Mouse (Mus musculus) limb, embryonic 14.5 days (tissue): ENCODE results near the gene Ipo8. TPM values are rescaled to one million over a fixed set of nuclear protein-coding genes. Genes with fewer than 3 reads are reported as not detected.

Experiments used
- ATAC-seq: fragments of 200-750 bp; cut with Nextera tagmentation; 2 replicates; pipeline ENCODE4 v1.8.0; 2017; ENCODE audit warnings: low read depth, moderate number of reproducible peaks, moderate TSS enrichment; ENCODE audit not compliant: low FRiP score
- DNase-seq: peaks from one replicate; pipeline ENCODE4 v3.0.0-alpha.2; 2015; ENCODE audit warnings: low spot score
- H3K27ac ChIP-seq: fragments of 300-500 bp; sonication (generic); replicated peaks from 2 replicates; pipeline ENCODE4 v1.5.1; 2014; ENCODE audit warnings: low read depth, mild to moderate bottlenecking, low read length, moderate library complexity, mixed read lengths
- H3K27me3 ChIP-seq: fragments of 300-500 bp; sonication (generic); 2 replicates; pipeline ENCODE4 v1.6.1; 2014; ENCODE audit warnings: low read length, mixed read lengths; ENCODE audit not compliant: control insufficient read depth, insufficient read depth
- H3K36me3 ChIP-seq: fragments of 300-500 bp; sonication (generic); 2 replicates; pipeline ENCODE4 v1.6.1; 2014; ENCODE audit warnings: mild to moderate bottlenecking, low read length, moderate library complexity, mixed read lengths; ENCODE audit not compliant: control insufficient read depth, insufficient read depth
- H3K4me1 ChIP-seq: fragments of 300-500 bp; sonication (generic); 2 replicates; pipeline ENCODE4 v1.6.1; 2014; ENCODE audit warnings: antibody characterized with exemption, low read length, mixed read lengths; ENCODE audit not compliant: control insufficient read depth, insufficient read depth
- H3K4me2 ChIP-seq: fragments of 300-500 bp; sonication (generic); replicated peaks from 2 replicates; pipeline ENCODE4 v1.6.1; 2014; ENCODE audit warnings: low read depth, mild to moderate bottlenecking, low read length, moderate library complexity; ENCODE audit not compliant: severe bottlenecking
- H3K4me3 ChIP-seq: fragments of 300-500 bp; sonication (generic); replicated peaks from 2 replicates; pipeline ENCODE4 v1.5.1; 2014; ENCODE audit warnings: low read length
- H3K9ac ChIP-seq: fragments of 300-500 bp; sonication (generic); 2 replicates; pipeline ENCODE4 v1.6.1; 2014; ENCODE audit warnings: mild to moderate bottlenecking, low read depth, low read length, moderate library complexity; ENCODE audit not compliant: severe bottlenecking
- H3K9me3 ChIP-seq: fragments of 300-500 bp; sonication (generic); 2 replicates; pipeline ENCODE4 v1.6.1; 2016; ENCODE audit warnings: low read length; ENCODE audit not compliant: control insufficient read depth
- POLR2A ChIP-seq: fragments of 200-500 bp; IDR thresholded peaks from 2 replicates; pipeline ENCODE4 v1.8.0; 2012; ENCODE audit warnings: inconsistent platforms, mild to moderate bottlenecking, moderate library complexity, borderline replicate concordance; ENCODE audit not compliant: insufficient read depth, insufficient read length; ENCODE audit errors: extremely low read depth
- WGBS: fragments of 180-500 bp; shearing (Covaris S2); extraction: QIAGEN DNeasy Blood & Tissue Kit; methylation state at CpG from one replicate; pipeline ENCODE4 v1.1.7; 2014; 5-methylcytosine and 5-hydroxymethylcytosine counted together
- polyA plus RNA-seq, 2 experiments: library from polyadenylated mRNA; depleted of rRNA in 1 of 2; stranded (reverse) in 1 of 2; unstranded in 1 of 2; fragments of >200 nt; fragmentation: Nextera tagmentation in 1 of 2; extraction: Ambion mirVana in 1 of 2; gene quantifications; 2 replicates each; pipeline versions ENCODE4 v1.2.1 to v1.2.3; 2012 to 2014

Gene Ipo8
- polyA plus RNA-seq, 2 experiments = 16.8 to 17.3 TPM

DNA sequence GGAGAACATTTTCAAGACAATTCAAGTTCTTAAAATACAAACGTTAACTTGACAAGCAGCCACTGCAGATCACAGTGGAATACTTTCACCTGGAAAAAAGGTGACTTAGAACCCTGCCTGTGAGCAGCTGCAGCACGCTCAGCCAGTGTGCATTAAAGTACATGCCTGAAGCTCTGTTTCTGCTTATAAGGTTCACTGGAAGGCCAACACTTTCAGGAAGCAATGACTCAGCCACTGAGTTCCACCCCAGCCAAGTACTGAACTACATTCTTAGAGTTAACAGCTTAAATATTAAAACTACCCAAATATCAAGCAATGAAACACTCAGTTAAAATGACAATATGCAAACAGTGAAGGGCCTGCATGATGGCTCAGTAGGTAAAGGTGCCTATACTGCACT, 20.1 kb downstream of the Ipo8 start:
- Histone ChIP-seq H3K9me3 (no peaks in the 10 kb centered on the region), H3K27me3 (no peaks in the 10 kb centered on the region), H3K9ac (no peak overlapping the region), H3K4me3 (no peak overlapping the region), H3K4me1 (no peaks in the 10 kb centered on the region), H3K27ac (no peak overlapping the region), H3K36me3 (peaks cover 69% of the 10 kb centered on the region), H3K4me2 (no peak overlapping the region)
- 77% methylated on average over 2 of the region's 2 CpGs for WGBS
- TF ChIP-seq POLR2A = no peak
- no peak for DNase-seq
- no peak for ATAC-seq

DNA sequence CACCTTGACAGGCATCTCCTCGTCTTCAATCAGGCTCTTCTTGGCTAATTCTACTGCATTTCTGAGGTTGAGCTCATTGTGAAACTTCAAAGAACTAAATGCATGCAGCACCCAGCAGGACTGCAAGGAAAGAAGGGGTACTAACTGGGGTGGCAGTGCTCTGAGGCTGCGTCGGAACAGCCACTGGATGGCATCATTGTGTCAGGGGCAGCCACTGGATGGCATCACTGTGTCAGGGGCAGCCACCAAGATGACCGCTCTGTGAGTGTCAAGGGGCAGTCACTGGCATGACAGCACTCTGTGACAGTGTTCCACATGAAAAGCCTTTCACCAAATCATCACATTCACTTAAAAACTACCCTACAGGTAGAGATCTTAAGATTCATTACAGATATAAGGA, 31.5 kb downstream of the Ipo8 start:
- Histone ChIP-seq H3K27me3 (no peaks in the 10 kb centered on the region), H3K4me1 (no peaks in the 10 kb centered on the region), H3K36me3 (peaks cover 54% of the 10 kb centered on the region), H3K9me3 (no peaks in the 10 kb centered on the region), H3K4me3 (no peak overlapping the region), H3K27ac (no peak overlapping the region), H3K4me2 (no peak overlapping the region), H3K9ac (no peak overlapping the region)
- DNase-seq = no peak
- ATAC-seq = no peak
- 80% methylated on average over 4 of the region's 4 CpGs for WGBS
- no peak for TF ChIP-seq POLR2A

DNA sequence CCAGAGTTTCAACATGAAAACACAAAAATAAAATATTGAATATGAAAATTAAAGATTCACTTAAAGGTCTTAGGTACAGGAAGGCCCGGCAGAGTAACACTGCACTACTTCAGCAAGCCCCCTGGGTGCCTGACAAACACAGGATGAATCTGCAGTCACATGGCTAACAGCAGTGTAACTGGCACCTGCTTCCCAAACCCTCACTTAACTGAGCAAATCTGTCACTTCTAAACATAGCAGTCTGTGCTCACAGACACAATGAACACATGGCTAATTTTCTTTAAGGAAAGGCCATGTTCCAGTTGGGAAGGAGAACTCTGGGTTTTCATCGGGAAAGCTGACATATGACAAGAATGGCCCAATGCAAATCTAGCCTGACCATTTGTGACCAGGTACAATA, 36.1 kb downstream of the Ipo8 start:
- H3K27me3 ChIP-seq = no peaks in the 10 kb centered on the region
- DNase-seq = no peak
- 90% methylated on average over 2 of the region's 2 CpGs for WGBS
- H3K27ac ChIP-seq = no peak overlapping the region
- no peak for TF ChIP-seq POLR2A
- H3K4me2 ChIP-seq = no peak overlapping the region
- no peaks in the 10 kb centered on the region for H3K9me3 ChIP-seq
- no peak overlapping the region for H3K4me3 ChIP-seq
- H3K36me3 ChIP-seq = peaks cover 52% of the 10 kb centered on the region
- no peak for ATAC-seq
- no peak overlapping the region for H3K9ac ChIP-seq
- H3K4me1 ChIP-seq = no peaks in the 10 kb centered on the region

DNA sequence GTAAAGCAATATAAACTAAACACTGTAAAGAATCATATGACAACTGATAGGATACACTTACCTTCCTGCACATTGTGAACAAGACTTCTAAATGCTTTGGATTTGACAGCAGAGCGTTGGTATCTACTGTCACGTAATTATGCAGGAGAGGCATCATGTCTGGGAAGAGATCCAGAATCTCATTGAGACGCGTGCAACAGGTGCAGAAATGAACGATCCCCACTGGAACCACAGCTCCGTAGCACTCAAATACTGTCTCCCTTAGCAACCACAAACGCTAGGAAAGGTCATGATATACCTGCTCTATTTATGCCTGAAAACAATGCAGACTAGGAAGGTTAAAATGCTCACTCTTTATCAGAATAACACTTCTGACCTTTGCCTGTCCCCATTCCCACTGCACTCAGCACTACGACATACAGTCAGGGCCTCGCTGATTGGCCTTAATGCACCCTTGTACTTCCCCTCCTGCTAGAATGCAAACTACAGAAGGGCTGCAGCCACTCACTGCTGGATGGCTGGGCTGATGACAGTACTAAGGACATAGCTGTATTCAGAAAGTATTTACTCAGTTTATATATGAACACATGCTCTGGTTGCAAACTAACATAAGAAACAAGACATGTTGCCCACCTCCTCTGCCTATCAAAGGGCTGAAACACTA, 42.1 kb downstream of the Ipo8 start:
- 92% methylated on average over 9 of the region's 9 CpGs for WGBS

DNA sequence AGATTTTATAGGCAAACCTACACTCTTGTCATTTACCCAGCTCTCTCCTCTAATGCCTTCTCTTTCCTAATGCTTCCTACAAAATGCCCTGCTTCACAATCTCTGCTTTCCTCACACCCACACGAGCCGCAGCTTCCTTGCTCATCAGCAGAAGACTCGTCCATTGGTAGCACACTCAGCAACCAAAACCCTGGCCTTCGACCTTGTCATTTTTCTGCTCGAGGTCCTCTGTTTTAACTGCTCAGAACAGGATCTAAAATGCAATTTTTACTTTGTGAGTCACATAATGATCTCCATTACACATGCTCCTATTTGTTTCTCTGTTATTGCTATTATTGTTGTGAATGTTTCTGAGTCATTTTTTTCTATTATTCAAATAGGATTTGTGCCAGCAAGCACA, 45.1 kb downstream of the Ipo8 start:
- H3K4me3 ChIP-seq = no peak overlapping the region
- no peak overlapping the region for H3K4me2 ChIP-seq
- H3K36me3 ChIP-seq = peaks cover 78% of the 10 kb centered on the region
- no peaks in the 10 kb centered on the region for H3K27me3 ChIP-seq
- TF ChIP-seq POLR2A = no peak
- no peak overlapping the region for H3K27ac ChIP-seq
- H3K4me1 ChIP-seq = no peaks in the 10 kb centered on the region
- no peak for DNase-seq
- no peaks in the 10 kb centered on the region for H3K9me3 ChIP-seq
- ATAC-seq = no peak
- H3K9ac ChIP-seq = no peak overlapping the region
- WGBS = 88% methylated on average over 5 of the region's 5 CpGs

More for the DNA sequence above, 42.1 kb downstream of the Ipo8 start:
- H3K4me3 ChIP-seq = no peak overlapping the region
- H3K36me3 ChIP-seq = peaks cover 71% of the 10 kb centered on the region
- H3K4me1 ChIP-seq = no peaks in the 10 kb centered on the region
- DNase-seq = no peak
- no peaks in the 10 kb centered on the region for H3K27me3 ChIP-seq
- H3K9ac ChIP-seq = no peak overlapping the region
- no peak for TF ChIP-seq POLR2A
- H3K9me3 ChIP-seq = no peaks in the 10 kb centered on the region
- ATAC-seq = no peak
- H3K27ac ChIP-seq = no peak overlapping the region
- H3K4me2 ChIP-seq = no peak overlapping the region
